Mouse (Mus musculus): Measurements from ENCODE around the gene Clba1.

Gene Clba1

DNA sequence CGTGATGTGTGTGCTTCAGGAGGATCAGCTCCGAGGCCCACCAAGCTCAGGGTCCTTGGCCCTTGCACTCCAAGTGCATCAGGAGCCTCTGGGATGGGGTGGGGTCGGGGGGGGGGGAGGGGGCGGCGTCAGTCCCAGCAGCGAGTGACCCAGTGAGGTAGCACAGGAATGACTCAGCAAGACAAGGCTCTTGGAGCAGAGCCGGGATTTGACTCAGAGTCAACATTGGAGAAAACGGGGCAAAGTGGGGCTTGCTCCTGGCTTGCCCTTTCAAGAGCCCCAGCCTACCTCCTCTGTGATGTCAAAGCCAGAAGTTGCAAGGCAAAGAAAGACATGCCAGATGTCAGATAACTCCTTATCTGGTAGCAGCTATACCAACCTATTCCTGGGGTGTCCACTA is 42.4 kb downstream of the Clba1 start:
- no peak for DNase-seq (ENCODE audit: low spot score)

DNA sequence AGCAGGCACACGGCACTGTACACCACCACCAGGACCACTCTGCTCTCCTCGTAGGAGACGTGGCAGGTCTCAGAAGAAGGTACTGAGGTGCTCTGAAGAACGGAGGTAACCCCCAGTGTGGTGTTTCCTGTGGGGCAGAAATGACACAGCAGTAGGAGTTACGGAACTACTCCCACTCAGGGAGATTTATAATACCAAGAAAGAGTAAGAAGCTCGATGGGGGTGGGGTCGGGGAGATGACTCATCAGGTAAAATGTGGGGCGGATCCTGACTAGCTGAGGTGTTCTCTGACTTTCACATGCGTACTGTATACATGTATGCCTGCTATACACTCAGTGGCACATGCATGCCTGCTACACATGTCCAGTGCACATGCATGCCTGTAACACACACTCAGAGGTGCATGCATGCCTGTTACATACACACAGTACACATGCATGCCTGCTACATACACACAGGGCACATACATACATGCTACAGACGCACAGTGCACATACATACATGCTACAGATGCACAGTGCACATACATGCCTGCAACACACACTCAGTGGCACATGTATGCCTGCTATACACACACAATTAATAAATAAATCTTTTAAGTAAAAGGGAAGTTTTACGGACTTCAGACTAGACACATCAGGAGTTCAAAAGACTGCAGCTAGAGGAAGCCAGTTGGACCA is 44.5 kb downstream of the Clba1 start:
- no peak for DNase-seq (ENCODE audit: low spot score)

DNA sequence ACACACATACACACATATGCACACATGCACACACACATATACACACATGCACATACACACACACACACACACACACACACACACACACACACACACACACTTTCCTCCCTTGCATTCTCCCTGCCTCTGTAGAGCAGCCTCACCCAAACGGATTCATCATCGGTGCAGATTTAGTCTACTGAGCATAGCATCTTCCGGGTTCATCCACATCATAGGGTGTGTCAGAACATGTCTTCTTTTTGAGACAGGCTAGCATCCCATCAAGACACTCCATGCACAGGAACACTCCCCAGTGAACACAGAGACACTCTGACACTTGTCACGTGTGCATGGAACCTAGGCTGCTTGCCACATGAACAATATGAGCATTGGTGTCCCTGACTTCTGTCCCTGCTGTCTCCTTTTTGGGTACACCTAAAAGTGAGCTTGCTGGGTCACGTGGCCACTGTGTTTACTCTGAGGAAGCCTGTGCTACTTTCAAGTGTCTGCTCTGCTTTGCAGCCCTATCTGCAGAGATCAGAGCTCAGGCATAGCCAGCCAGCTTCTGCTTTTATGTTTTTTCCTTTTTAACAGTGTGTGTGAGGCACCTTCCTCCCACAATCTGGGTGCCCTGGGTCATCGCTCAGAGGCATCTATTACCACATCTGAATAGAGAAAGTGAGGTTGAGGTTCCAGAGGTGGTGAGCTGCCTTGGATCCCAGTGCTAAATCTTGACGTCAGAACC is 46.0 kb downstream of the Clba1 start:
- no peak for DNase-seq (ENCODE audit: low spot score)

DNA sequence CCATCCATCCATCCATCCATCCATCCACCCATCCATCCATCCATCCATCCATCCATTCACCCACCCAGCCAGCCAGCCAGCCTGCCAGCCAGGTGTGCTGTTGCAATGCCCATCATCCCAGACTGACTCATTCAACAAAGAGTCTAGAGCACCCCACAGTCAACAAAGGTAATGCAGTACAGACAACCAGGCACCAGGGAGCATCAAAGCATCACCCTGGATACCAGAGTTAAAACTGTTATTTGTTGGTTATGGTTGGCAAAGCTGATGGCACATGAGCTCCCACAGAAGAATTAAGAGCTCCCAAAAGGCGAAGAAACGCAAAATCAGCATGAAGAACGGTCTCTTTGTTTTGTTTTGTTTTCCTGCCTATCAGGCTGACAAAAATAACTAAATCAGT is 47.6 kb downstream of the Clba1 start:
- DNase-seq (ENCODE audit: low spot score), result no peak

DNA sequence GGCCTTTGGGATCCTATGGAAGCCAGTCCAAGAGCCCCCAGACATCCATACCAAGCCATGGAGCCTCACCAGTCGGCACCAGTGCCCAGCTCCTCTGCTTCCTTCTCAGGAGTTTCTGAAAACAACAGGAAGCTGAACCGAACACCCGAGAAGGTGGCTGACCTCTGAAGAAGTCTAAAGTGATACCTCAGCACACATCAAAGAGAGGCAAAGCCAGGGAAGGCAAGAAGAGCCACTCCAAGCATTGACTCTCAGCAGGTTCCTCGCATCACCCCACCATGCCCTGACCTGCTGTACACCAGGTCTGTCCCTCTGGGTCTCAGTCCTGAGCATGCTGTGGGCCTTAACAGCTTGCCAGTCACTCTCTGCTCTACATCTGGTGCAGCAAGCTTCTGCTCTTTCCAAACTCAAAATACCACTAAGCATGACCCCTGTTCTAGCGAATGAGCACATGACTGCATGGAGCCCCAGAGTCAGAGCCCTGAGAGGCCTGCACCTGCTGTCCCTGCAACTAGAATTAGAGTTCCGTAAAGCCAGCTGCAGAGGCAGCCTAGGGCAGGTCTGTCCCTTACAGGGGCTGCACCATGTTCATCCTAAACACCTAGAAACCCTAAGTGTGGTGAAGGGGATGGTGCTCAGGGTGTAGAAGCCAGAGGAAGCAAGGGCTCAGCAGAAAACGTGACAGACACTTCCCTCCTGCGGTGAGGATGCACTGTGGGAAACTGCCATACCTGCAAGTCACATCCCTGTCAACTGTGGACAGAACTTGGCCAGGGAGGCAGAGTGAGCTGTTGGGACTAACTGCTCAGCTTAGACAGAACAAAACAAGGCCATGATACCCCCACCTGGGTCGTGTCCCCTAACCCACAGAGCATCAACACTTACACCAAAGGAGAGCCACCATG is 48.5 kb downstream of the Clba1 start:
- DNase-seq (ENCODE audit: low spot score), result no peak

DNA sequence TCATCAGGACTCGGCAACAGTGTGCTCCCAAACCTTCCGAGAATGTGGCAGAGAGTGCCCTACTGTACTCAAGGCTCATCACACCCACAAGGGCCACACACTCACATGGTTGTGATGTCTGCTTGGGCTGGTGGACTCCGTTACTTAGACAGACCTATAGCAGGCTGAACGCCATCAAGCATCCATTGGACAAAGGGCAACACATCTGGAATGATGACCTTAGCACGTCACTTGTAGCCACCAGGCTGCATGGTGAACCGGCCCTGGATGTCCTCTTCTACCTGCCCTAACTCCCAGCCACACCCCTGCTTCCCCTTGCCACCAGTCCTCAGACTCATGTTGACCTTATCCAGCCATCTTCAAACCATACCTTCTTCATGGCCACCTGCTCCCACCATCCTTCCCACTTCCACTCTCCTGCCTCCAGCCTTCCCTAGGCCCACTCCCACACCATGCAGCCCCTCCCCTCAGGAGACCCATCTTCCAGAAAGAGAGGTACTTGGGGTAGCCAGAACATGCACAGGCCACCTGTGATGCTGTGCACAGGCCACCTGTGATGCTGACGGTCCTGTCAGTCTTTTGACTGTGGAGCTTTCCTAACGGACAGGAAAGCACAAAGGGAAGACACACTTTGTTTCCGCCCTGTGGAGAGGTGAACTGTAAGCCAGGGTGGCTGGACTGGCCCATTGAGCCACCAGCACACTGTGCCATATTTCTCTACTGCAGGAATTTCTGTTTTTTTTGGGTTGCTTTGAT is 50.0 kb downstream of the Clba1 start:
- no peak for DNase-seq (ENCODE audit: low spot score)

DNA sequence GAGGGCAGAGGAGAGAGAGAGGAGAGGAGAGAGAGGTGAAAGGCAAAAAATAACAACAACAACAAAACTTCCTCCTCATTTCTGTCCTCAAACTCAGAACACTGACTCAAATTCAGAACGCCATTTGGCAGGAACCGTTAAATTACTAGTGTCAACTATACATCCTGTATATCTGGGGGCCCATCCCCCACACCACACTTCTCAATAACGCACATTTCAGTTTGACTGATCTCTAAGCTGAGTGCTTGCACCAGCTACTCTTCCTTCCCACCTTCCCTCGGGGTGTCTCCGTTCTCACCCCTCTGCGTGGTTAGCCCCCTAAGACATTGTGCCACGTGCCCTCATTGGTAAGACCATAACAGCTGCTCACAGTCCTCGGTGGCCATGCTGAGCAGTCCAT is 51.2 kb downstream of the Clba1 start:
- no peak for DNase-seq (ENCODE audit: low spot score)

DNA sequence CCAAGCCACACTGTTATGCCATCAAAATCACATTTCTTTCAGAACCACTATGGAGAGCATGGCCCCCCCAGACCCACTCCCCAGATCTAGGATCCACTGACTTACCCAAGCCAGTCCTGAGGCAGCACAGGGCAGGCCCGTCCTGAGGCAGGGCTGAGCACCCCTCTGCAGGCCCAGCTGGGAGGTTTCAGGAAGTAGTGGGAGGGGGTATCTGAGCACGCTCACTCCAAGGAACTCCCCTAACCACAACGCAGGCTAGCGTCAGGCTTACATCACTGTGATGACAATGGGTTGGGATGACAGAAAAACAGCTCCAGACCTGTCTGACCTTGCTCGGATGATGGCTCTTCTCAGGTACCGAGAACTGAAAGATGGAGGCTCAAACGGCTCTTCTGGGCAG is 52.0 kb downstream of the Clba1 start:
- DNase-seq (ENCODE audit: low spot score), result no peak

DNA sequence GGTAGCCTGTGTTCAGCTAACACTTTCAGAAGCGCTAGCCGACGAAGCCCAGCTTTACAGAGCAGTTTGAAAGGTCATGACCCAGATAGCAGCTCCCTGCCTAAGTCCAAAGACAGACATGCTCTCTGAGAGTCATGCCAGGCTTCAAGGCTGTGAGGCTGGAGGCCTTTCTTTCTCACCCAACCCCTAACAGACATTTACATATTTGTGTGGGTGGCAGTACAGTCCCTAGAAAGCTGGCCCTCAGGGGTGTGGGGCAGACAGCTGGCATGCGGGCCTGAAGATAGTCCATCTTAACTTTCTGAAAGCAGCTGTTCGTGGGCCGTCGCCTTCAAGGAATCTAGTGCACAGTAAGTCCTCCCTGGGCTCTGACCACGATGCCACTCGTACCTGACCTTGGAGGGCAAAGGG is 53.2 kb downstream of the Clba1 start:
- no peak for DNase-seq (ENCODE audit: low spot score)

DNA sequence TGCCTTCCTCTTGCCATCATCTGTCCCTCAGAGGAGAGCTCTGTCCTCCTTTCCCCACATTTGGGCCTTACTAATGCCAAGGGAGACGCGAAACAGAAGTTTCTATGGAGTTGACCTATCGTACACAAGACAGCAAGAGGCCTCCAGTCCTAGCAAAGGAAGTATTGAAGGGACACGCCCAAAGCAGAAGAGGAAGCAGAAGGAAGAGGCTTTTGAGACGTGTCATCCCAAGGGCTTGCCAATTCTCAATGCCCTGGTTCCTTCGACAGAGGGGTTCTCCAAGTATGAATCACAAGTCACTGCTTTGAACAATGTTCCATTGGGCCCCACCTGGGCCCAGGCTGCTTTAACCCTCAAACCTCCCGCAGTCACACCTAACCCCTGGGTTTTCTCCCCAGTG is 56.1 kb downstream of the Clba1 start:
- no peak for DNase-seq (ENCODE audit: low spot score)

Measured in testis, postnatal 14 days (tissue).